ENCODE assay signal across 12 mouse cellular contexts in the genomic region with DNA sequence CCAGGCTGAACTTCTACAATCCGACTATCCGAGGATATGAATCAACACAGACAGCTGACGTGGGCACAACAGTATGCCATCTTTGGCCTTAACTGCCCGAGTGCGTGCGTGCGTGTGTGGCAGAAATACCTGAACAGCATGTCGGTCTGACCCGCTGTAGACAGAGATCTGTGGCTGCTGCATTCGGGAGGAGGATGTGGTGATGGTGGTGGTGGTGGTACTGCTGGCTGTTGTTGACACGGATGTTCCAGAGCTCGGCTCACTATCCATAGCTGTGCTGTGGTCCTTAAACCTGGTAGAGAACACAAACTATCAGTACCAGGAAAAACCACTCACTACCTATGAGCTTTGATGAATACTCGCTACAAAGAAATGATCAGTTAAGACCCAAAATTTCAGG.
"Had no signal": no experiment of that assay in that cellular context is flagged by ENCODE, and none has a peak within 500 bp of the region (broad histone marks: within the 10 kb centered on the region; RNA-seq: fewer than 3 reads in every experiment).

No protein-coding gene starts in this region.

- H3K27ac ChIP-seq: layer of hippocampus, adult 2 months; limb, embryonic 13.5 days; liver, embryonic 14.5 days; midbrain, embryonic 10.5 days; neural tube, embryonic 13.5 days had no signal

- DNase-seq: kidney, adult 18-20 months; kidney, postnatal 10 days; kidney, postnatal 4 days; lung, adult 18-20 months; midbrain, embryonic 14.5 days; right cerebral cortex, postnatal 25 days had no signal

- H3K27me3 ChIP-seq: limb, embryonic 13.5 days; neural tube, embryonic 13.5 days had no signal

- H3K4me3 ChIP-seq: layer of hippocampus, adult 2 months; limb, embryonic 13.5 days; midbrain, embryonic 10.5 days; myocyte; neural tube, embryonic 13.5 days had no signal
